Mouse (Mus musculus): ENCODE data around the gene Nlrc4. TPM values are rescaled to one million over a fixed set of nuclear protein-coding genes. Genes with fewer than 3 reads are reported as not detected.
A peak's percentile ranks its signal among the peaks of the same experiment; 100 is the strongest.
"Not testable (repeated sequence)": the region's sequence is repeated elsewhere in the genome, so short reads cannot be mapped to it uniquely, and the experiment has no call there.

Gene Nlrc4
- total and polyA plus RNA-seq, 2 experiments from 2014 or later, result 0.22 TPM; not detected in 1

DNA sequence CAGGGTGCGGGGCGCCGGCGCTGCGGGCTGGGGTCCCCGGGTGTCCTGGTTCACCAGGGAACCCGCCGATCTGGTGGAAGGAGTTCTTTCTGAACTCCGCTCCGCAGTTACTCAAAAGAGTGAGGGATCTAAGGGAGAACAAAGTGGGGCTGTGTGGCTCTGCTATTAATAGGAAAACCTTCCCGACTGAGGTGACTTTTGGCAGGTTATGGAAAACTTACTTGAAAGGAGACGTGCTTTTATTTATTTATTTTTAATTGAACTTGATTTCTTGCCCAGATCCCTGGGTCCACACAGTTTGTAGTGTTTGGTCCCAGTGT is 30.9 kb upstream of the Nlrc4 start:
- H3K4me2 ChIP-seq (ENCODE audit: low read depth, low read length), result peak overlapping the region; percentile 72
- H3K4me3 ChIP-seq (ENCODE audit: low read depth, low read length), result peak overlapping the region; percentile 98
- DNase-seq (ENCODE audit: low spot score) (peak; percentile 46), ATAC-seq (ENCODE audit: insufficient read depth, low read depth) (peak; percentile 34)
- no peaks in the 10 kb centered on the region for H3K4me1 ChIP-seq (ENCODE audit: control insufficient read depth, insufficient read depth)
- H3K36me3 ChIP-seq (replicated peaks; ENCODE audit: control insufficient read depth, insufficient read depth, low read length), result peaks cover 29% of the 10 kb centered on the region
- H3K27ac ChIP-seq (ENCODE audit: low read depth), result peak overlapping the region; percentile 97
- peak overlapping the region; percentile 97 for H3K9ac ChIP-seq (replicated peaks; ENCODE audit: low read depth, low read length)
- H3K27me3 ChIP-seq (ENCODE audit: control insufficient read depth, insufficient read depth, low read length), result no peaks in the 10 kb centered on the region
- WGBS, result under 1% methylated on average over 12 of the region's 12 CpGs
- TF ChIP-seq CTCF (IDR thresholded peaks at IDR 0.05; ENCODE audit: low read depth) (no peak), EP300 (IDR thresholded peaks at IDR 0.05; ENCODE audit: low read depth) (no peak)
- no peaks in the 10 kb centered on the region for H3K9me3 ChIP-seq (replicated peaks; ENCODE audit: control insufficient read depth, low read length)

DNA sequence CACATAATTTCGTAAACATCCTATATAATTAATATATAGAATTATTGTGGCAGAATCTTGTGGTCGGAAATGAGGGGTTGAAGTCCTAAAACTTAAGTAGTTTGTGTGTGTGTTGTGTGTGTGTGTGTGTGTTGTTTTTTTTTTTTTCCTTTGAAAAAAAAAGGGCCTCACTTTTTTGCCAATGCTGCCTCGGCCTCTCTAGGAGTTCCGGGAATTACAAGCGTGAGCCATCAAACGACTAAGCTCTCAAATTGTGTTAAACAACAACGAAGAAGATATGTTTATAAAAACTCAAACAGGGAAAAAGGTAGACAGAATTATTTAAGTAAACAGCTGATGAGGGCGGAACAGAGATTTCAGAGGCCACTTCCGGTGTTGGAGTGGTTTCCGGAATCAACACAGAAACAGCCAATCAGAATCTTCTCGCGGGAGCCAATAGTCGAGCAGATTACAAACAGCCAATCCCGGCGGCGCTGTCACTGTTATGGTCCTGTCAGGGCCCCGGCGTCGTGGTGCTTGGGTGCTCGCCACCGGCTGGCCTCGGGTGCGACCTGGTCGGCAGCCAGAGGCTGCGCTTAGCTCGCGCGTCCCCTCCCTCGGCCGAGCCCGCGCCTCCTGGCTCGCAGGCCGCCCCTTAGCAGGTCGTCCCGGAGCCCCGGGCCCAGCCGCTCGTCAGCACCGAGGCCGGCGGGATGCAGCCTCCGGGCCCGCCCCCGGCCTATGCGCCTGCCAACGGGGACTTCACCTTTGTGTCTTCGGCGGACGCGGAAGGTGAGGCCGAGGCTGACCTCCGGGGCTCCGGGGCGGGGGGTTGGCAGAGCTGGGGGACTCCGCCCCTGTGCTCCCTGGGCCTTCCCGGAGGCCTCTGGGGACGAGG is 30.3 kb upstream of the Nlrc4 start, which contains the start of gene Yipf4:
Gene Yipf4 (plus strand): TSS at position 470 of the 877 bp plus-strand sequence.
- DNase-seq (ENCODE audit: low spot score), result peak; percentile 94
- WGBS, result 4% methylated on average over 57 of the region's 58 CpGs
- H3K9ac ChIP-seq (replicated peaks; ENCODE audit: low read depth, low read length), result peak within 1 kb of the TSS; percentile 97
- peaks cover 23% of the 10 kb centered on the region for H3K36me3 ChIP-seq (replicated peaks; ENCODE audit: control insufficient read depth, insufficient read depth, low read length)
- H3K4me2 ChIP-seq (ENCODE audit: low read depth, low read length), result peak within 1 kb of the TSS; percentile 72
- ATAC-seq (ENCODE audit: insufficient read depth, low read depth), result peak; percentile 99
- H3K4me3 ChIP-seq (ENCODE audit: low read depth, low read length), result peak within 1 kb of the TSS; percentile 98
- no peaks in the 10 kb centered on the region for H3K27me3 ChIP-seq (ENCODE audit: control insufficient read depth, insufficient read depth, low read length)
- H3K9me3 ChIP-seq (replicated peaks; ENCODE audit: control insufficient read depth, low read length), result no peaks in the 10 kb centered on the region
- TF ChIP-seq CTCF (IDR thresholded peaks at IDR 0.05; ENCODE audit: low read depth) (no peak), EP300 (IDR thresholded peaks at IDR 0.05; ENCODE audit: low read depth) (0 out of 2 replicates have a peak, but pooled peaks have one; percentile 24)
- H3K27ac ChIP-seq (ENCODE audit: low read depth), result peak within 1 kb of the TSS; percentile 97
- no peaks in the 10 kb centered on the region for H3K4me1 ChIP-seq (ENCODE audit: control insufficient read depth, insufficient read depth)

DNA sequence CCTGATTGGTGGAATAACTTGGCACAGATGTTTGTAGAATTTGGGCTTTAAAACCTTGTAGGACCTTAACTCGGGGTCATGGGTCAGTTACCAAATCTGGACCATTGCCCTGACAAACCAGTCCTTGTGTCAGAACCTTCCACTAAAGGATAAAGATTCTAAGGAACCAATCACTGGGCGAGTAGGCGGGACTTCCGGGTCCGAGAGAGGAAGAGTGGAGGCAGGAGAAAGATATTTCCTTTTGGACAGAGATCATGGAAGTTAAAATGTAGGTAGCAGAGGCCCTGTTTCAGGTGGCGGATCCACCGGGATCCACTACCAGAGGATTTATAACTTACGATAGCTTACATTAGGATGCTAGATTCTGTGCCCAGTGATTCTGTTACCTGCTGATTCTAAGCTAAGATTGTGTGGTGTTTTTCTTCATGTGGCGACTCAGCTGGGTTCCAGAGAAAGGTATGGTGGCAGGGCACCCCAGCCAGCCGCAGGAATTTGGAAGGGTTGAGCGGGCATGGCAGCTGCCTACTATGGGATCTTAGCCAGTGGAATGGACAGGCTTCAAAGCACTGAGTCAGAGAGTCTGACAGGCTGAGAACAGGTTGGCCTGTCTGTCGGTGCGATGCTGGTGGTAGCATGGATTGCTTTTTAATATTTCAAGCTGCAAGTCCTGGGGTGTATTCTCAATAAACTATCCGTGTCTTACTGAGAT is 21.6 kb upstream of the Nlrc4 start:
- H3K27ac ChIP-seq (ENCODE audit: low read depth), result no peak overlapping the region
- H3K9ac ChIP-seq (replicated peaks; ENCODE audit: low read depth, low read length), result no peak overlapping the region
- TF ChIP-seq CTCF (IDR thresholded peaks at IDR 0.05; ENCODE audit: low read depth) (no peak), EP300 (IDR thresholded peaks at IDR 0.05; ENCODE audit: low read depth) (no peak)
- H3K9me3 ChIP-seq (replicated peaks; ENCODE audit: control insufficient read depth, low read length), result no peaks in the 10 kb centered on the region
- no peak for DNase-seq (ENCODE audit: low spot score)
- no peaks in the 10 kb centered on the region for H3K4me1 ChIP-seq (ENCODE audit: control insufficient read depth, insufficient read depth)
- H3K4me2 ChIP-seq (ENCODE audit: low read depth, low read length), result no peak overlapping the region
- 83% methylated on average over 14 of the region's 14 CpGs for WGBS
- H3K36me3 ChIP-seq (replicated peaks; ENCODE audit: control insufficient read depth, insufficient read depth, low read length), result no peaks in the 10 kb centered on the region
- no peaks in the 10 kb centered on the region for H3K27me3 ChIP-seq (ENCODE audit: control insufficient read depth, insufficient read depth, low read length)
- ATAC-seq (ENCODE audit: insufficient read depth, low read depth), result no peak
- no peak overlapping the region for H3K4me3 ChIP-seq (ENCODE audit: low read depth, low read length)

DNA sequence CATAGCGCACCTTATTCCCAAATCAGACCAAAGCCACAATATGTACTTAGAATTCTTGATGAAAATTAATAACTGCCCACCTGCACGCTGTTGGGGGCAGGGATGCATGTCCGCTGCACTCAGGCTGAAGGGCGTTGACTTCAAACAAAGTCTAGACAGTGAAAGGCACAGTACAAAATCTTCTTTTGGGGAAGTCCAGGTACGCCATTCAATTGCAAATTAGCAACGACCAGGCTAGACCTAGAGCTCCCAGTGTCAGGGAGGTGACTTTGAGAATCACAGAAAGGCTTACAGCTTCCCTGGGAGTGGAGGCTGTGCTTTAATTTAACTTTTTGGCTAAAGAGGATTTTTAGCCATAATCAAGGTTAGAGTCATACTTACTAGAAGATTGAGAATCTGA is 11.2 kb upstream of the Nlrc4 start:
- H3K36me3 ChIP-seq (replicated peaks; ENCODE audit: control insufficient read depth, insufficient read depth, low read length); H3K9ac ChIP-seq (replicated peaks; ENCODE audit: low read depth, low read length); H3K4me1 ChIP-seq (ENCODE audit: control insufficient read depth, insufficient read depth); ATAC-seq (ENCODE audit: insufficient read depth, low read depth); H3K27me3 ChIP-seq (ENCODE audit: control insufficient read depth, insufficient read depth, low read length); DNase-seq (ENCODE audit: low spot score); H3K27ac ChIP-seq (ENCODE audit: low read depth); H3K4me3 ChIP-seq (ENCODE audit: low read depth, low read length); H3K9me3 ChIP-seq (replicated peaks; ENCODE audit: control insufficient read depth, low read length); H3K4me2 ChIP-seq (ENCODE audit: low read depth, low read length): not testable (repeated sequence)
- 79% methylated on average over 6 of the region's 6 CpGs for WGBS

DNA sequence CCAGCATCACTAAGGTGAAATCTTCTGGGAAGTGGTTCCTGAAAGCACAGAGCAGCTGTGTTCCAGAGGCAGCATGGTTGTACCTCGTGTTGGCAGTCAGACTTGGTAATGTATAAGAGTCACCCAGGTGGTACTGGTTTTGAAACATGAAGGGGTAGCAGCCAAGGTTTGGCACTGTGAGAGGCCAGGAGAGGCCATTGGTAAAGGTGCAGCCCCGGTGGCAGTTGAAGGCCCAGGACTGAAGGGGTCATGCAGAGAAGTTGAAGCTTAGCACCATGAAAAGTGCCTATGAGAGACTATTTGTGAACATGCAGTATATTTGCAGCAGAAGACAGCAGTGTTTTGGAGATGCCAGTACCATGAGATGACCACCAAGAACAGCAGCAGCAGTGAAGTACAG is 9.0 kb upstream of the Nlrc4 start:
- ATAC-seq (ENCODE audit: insufficient read depth, low read depth); H3K4me1 ChIP-seq (ENCODE audit: control insufficient read depth, insufficient read depth); H3K4me3 ChIP-seq (ENCODE audit: low read depth, low read length); H3K4me2 ChIP-seq (ENCODE audit: low read depth, low read length); H3K27me3 ChIP-seq (ENCODE audit: control insufficient read depth, insufficient read depth, low read length); H3K9me3 ChIP-seq (replicated peaks; ENCODE audit: control insufficient read depth, low read length); H3K27ac ChIP-seq (ENCODE audit: low read depth); H3K9ac ChIP-seq (replicated peaks; ENCODE audit: low read depth, low read length); H3K36me3 ChIP-seq (replicated peaks; ENCODE audit: control insufficient read depth, insufficient read depth, low read length); DNase-seq (ENCODE audit: low spot score): not testable (repeated sequence)
- WGBS, result 70% methylated on average over 2 of the region's 2 CpGs

All from heart, postnatal 0 days (tissue).